Mouse (Mus musculus) kidney, adult 11 months (tissue): ENCODE data around the gene Prim1.
"Not testable (repeated sequence)": the region's sequence is repeated elsewhere in the genome, so short reads cannot be mapped to it uniquely, and the experiment has no call there.

Experiments used
- DNase-seq: peaks from one replicate; pipeline ENCODE4 v3.0.0; 2022

Prim1 gene

DNA sequence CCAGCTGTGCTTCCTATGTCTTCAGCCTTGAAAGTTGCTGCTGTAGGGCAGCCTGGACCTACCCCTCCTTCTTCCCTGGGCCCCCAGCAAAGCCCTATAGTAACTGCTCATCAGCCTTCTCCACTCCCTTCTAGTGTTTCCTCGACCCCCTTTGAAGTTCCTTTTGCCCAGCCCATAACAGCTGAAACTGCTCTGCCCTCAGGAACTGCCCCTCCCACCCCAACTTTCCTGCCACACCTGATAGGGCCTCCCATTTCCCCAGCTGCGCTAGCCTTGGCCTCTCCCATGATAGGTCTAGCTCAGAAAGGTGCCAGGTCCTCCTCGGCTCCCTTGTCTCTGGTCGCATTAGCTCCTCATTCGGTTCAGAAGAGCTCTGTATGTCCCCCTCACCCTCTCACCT lies 24.2 kb downstream of the Prim1 start:
- DNase-seq: no peak

DNA sequence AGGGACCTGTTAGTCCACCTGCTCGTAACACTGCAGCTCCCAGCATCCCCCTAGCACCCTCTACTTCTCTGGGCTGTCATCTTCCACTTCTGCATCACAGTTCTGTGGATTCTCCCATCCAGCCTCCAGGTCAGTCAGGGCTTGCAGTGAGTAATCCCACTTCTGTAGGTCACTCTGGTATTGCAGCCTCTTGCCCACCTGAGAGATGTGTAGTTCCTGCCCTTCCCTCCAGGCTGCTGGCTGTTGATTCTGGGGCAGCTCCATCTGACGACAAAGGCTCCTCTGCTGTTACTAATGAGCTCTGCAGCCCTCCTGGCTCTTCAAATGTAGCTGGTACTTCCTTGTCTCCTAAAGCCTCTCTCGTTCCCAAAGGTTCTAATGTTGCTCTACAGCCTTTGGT lies 24.9 kb downstream of the Prim1 start:
- DNase-seq: no peak

DNA sequence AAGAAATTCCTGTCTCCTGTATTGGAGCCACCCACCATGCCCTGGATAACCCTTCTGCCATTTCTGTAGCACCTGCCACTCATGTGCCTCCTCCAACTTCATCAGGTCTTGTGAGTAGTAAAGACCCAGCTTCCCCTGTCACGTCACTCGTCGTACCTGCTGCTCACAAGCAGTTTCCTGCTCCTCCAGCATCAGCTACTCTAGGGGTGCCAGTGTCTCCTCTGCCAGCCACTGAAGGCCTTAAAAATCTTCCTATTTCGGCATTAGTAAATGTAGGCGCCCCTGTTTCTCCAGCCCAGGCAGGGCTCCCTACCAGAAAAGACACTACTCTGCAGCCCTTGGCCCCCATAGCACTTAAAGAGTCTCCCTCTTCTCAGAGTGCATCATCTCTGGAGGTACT lies 25.3 kb downstream of the Prim1 start:
- DNase-seq: no peak

DNA sequence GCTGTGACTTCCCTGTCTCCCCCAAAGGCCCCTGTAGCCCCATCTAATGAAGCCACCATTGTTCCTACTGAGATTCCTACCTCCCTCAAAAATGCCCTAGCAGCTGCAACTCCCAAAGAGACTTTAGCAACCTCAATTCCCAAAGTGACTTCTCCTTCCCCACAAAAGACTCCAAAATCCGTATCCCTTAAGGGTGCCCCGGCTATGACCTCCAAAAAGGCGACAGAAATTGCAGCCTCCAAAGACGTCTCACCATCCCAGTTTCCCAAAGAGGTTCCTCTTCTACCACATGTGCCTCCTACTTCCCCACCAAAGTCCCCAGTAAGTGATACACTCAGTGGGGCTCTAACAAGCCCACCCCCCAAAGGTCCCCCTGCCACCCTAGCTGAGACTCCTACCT lies 26.7 kb downstream of the Prim1 start:
- no peak for DNase-seq

DNA sequence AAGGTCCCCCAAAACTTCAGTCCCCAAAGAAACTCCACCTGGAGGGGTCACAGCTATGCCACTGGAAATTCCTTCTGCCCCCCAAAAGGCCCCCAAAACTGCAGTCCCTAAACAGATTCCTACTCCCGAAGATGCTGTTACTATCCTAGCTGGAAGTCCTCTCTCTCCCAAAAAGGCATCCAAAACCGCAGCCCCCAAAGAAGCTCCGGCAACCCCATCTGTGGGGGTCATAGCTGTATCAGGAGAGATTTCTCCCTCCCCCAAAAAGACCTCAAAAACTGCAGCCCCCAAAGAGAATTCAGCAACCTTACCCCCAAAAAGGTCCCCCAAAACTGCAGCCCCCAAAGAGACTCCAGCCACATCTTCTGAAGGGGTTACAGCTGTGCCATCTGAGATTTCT lies 27.5 kb downstream of the Prim1 start:
- no peak for DNase-seq

DNA sequence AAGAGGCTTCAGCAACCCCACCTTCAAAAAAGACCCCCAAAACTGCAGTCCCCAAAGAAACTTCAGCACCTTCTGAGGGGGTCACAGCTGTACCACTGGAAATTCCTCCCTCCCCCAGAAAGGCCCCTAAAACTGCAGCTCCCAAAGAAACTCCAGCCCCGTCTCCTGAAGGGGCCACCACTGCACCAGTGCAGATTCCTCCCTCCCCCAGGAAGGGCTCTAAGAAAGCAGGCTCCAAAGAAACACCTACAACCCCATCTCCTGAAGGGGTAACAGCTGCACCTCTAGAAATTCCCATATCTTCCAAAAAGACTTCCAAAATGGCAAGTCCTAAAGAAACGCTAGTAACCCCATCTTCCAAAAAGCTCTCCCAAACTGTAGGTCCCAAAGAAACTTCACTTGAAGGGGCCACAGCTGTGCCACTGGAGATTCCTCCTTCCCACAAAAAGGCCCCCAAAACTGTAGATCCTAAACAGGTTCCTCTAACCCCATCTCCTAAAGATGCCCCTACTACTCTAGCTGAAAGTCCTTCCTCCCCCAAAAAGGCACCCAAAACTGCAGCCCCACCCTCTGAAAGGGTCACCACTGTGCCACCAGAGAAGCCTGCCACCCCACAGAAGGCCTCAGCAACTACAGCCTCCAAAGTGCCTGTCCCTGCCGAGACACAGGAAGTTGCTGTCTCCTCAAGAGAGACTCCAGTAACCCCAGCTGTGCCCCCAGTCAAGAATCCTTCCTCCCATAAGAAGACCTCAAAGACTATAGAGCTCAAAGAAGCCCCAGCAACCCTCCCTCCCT lies 28.3 kb downstream of the Prim1 start:
- no peak for DNase-seq

DNA sequence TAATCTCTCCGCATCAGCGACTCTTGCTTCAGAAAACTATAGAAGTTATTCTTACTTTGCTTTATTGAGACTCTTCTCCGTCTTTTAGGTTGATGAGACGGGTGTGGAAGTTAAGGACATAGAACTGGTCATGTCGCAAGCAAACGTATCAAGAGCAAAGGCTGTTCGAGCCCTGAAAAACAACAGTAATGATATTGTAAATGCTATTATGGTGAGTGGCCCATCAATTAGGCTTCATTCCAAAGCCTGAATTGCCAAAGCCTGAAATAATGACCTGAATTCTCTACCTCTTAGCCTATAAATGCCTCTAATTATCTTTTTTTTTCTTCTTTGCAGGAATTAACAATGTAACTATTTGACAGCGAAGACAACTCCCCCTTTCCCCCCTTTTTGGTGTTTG lies 33.2 kb downstream of the Prim1 start:
- DNase-seq: no peak

DNA sequence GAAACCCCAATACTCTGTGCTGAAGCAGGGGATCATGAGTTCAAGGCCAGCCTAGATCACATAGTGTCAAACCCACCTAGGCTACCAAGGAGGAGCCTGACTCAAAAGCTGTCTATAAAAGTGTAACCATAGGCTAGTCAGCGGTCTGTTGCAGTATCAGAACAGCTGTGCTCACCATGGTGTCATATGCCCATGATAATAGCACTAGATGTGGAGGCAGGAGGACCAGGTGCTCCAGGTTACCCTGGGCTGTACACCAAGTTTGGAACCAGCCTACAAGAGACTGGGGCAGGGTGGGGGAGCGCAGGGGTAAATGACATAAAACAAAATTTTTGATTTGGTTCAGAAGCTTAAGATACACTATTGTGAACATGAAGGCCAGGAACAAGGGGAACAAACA lies 34.8 kb downstream of the Prim1 start:
- no peak for DNase-seq

DNA sequence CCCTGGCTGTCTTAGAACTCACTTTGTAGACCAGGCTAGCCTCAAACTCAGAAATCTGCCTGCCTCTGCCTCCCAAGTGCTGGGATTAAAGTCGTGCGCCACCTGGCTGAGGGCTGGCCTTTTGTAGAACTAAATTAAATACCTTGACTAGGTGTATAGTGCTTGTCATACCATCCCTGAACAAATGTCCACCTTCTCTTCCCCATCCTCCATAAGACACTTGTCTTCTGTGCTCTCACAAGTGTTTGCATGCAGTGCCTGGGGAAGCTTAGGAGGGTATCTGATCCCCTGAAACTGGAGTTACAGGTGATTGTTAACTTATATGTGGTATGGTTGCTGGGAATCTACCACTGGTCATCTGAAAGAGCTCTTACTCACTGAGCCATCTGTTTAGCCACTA lies 35.4 kb downstream of the Prim1 start:
- DNase-seq: no peak

DNA sequence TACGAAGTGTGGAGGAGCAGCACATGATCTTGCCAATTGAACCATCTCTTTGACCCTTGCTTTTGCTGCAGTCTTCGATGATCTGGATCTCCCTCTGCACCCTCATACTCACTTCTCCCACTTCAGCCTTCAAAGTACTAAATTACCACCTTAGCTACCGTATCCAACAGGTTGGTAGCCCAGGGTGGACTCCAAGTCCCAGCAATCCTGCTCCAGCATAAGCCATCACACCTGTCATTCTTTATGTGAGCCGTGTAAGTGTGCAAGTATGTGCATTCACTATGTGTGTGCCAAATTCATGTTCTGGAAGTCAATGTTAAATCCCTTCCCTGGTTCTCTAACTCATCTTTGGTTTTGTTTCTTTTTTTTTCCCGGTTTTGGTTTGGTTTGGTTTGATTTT lies 36.6 kb downstream of the Prim1 start:
- DNase-seq: no peak

DNA sequence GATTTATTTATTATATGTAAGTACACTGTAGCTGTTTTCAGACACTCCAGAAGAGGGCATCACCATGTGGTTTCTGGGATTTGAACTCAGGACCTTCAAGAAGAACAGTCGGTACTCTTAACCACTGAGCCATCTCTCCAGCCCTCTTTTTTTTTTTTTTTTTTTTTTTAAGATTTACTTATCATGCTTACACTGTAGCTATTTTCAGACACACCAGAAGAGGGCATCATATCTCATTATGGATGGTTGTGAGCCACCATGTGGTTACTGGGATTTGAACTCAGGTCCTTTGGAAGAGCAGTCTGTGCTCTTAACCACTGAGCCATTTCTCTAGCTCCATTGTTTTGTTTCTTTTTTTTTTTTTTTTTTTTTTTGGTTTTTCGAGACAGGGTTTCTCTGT lies 37.2 kb downstream of the Prim1 start:
- not testable (repeated sequence) for DNase-seq

DNA sequence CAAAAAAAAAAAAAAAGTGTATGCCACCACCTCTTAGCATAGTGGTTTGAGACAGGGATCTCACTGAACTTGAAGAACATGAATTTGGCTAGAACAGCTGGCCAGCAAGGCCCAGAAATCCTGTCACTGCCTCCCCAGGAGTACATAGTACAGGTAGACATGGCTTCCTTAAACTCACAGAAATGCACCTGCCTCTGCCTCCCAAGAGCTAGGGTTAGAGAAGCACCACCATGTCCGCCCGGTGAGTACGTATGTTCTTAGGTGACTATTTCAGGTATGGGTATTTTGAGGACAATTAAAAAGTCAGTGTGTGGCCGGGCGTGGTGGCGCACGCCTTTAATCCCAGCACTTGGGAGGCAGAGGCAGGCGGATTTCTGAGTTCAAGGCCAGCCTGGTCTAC lies 38.0 kb downstream of the Prim1 start:
- DNase-seq: no peak

DNA sequence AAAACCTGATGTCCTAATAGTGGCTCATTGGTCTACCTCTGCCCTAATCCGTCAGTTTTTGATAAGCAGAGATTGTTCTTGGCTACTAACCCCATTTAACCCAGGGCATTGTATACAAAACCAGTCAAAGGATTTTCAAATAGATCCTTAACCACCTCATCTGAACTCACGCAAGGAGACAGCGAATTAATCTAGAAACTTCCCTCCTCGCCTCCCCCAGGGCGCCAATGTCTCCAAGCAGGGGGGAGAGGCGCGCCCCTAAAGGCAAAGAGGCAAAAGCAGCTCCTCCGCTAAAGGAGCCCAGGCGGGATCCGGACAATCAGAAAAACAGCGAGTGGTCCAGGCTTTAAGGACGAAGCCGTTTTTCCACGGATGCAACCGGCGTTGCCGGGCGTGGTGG lies 43.2 kb downstream of the Prim1 start:
- DNase-seq: no peak

DNA sequence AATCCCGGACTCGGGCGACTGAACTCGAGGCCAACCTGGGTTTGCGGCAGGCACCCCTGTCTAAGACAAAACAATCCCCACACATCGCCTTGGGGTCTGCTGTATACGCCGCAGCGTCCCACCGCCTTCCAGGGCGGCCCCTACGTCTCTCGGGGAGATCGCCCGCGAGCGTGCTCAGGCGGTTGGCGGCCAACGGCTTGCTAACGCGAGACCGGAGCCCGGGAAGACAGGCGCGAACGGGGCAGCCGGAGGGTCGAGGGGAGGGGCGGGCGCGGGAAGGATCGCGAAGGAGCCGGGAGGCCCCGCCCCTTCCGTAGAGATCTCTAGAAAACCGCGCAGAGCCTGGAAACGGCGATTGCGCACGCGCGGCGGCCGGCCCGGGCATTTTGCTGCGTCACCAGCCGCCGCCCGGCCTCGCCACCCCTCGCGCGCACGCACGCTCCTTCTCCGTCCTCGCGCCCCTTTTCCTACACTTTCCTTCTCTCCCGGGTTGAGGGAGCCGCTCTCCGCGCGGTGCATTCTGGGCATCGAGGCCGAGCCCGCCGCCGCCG lies 43.7 kb downstream of the Prim1 start, which contains the start of gene Ptges3:
TSS of gene Ptges3 (plus strand) at position 354 of the 551 bp plus-strand sequence.
- peak; percentile 96 for DNase-seq

DNA sequence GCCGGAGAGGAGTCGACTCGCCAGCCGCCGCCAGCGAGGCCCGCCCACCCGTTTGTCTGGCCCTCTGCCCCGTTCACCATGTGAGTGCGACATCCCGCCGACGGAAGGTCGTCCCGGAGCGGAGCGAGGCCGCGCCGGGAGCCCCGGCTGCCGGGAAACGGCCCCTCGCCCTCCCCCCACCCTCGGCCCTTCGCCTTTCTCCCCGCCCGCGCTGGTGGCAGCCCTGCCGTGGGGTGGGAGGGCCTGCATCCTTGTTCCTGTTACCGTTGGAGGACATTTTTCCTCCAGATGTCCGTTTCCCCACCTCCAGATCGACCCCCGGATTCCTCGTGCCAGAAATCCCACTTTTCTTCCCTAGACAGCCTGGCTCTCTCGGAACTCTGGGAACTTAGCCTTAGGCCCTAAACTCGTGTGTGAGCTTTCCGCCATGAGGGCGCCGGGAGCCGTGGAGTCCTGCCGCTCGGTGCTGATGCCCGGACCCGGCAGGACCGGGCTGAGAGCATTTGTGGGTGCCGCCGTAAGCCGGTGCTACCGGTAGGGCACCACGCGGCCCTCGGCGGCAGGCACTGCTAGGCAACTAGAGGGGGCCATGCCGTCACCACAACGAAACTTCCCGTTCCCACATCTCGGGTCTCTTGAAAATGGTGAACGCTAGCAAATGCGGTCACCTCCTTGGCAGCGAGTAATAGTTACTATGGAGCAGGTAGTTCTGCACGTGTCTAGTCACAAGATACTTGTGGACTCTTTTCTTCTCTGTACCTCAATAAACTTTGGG lies 44.4 kb downstream of the Prim1 start:
- peak; percentile 50 for DNase-seq

DNA sequence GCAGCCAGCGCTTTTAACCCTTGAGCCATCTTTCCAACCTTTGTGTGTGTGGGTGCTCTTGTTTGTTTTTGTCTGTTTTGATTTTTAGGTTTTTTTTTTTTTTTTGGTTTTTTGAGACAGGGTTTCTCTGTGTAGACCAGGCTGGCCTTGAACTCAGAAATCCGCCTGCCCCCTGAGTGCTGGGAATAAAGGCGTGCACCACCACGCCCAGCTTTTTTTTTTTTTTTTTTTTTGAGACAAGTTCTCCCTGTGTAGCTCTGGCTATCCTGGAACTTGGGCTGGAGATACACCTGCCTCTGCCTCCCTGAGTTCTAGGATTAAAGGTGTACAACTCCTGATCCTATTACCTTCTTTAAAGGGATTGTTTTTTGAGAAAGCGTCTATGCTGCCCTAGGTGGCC lies 46.1 kb downstream of the Prim1 start:
- DNase-seq: no peak

DNA sequence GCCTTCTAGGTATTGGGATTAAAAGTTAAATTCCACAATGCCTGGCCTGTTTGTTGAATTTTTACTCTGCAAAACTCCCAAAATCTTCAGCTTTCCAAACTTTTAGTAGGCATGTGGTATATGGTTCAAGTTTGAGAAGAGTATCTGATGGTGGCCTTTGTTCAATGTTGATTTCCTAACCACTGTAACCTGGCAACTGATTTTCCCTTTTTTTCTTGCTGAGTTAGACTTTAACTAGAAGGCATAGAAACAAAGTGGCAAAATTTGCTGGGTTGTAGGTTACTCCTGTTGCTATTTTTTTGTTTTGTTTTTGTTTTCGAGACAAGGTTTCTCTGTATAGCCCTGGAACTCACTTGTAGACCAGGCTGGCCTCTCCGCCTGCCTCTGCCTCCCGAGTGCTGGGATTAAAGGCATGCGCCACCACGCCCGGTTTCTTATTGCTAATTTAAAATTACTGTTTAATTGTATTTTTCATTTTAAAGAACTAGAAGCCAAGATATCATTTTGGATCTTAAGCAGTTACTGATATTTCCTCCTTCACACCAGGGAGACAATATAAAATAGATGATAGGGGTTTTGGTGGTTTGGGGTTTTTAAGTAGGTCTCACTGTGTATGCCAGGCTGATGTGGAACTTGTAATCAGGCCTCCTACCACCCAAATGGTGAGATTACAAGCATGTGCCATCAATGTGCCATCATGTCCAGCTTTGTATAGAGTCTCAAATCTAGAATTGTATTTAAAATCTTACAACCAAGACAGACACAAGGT lies 47.4 kb downstream of the Prim1 start:
- no peak for DNase-seq

DNA sequence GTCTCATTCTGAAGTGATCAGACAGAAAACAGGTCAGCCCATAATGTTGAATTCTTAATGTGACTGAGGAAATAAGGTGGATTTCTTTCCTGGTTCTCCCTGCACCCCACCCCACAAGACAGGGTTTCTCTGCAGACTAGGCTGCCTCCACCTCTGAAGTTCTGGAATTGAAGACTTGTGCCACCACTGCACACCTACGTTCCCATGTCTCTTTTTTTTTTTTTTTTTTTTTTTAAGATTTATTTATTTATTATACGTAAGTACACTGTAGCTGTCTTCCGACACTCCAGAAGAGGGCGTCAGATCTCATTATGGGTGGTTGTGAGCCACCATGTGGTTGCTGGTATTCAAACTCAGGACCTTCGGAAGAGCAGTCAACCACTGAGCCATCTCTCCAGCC lies 51.1 kb downstream of the Prim1 start:
- no peak for DNase-seq

DNA sequence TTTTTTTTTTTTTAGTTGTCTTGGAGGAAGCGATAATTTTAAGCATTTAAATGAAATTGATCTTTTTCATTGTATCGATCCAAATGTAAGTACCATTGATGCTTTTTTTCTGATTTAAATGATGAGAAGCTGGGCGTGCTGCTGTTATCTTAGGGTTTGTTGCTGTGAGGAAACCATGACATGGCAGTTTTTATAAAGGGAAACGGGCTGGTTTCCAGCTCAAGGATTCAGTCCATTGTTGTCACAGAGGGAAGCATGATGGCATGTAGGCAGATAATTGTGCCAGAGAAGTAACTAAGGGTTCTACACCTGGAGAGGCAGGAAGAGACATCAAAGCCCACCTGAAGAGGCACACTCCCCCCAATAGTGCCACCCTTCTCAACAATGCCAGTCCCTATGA lies 54.2 kb downstream of the Prim1 start:
- DNase-seq: no peak

DNA sequence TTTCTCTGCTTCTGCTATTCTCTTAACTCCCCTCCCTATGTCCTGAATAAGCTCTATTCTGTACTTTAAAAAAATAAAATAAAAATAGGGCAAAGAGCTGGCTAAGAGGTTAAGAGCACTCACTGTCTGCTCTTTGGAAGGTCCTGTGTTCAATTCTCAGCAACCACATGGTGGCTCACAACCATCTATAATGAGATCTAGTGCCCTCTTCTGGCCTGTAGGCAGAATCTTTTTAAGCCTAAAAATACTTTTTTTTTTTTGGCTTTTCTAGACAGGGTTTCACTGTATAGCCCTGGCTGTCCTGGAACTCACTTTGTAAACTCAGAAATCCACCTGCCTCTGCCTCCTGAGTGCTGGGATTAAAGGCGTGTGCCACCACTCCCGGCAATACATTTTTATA lies 55.5 kb downstream of the Prim1 start:
- not testable (repeated sequence) for DNase-seq

DNA sequence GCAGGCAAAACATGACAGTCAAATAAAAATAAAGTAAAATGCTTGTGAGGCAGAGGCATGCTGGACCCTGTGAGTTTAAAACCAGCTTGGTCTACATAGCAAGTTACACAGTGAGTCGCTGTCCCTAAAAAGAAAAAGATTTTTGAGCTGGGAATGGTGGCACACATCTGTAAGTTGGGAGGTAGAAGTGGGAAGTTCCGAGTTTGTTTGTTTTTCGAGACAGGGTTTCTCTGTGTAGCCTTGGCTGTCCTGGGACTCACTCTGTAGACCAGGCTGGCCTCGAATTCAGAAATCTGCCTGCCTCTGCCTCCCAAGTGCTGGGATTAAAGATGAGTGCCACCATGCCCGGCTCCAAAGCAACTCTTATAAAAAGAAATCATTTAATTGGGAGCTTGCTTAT lies 63.3 kb downstream of the Prim1 start:
- not testable (repeated sequence) for DNase-seq
